Mouse (Mus musculus): ENCODE measurements at regions not wholly inside any gene's neighbourhood (a gene's known extent, or its start where the extent isn't known, plus 50 kb on each side); places are given as distances from the start of the nearest gene placed in this dataset.

GRCm38 (mm10) chr2:73991818-73992217 is 80.7 kb upstream of the Atp5g3 start:
- Histone ChIP-seq H3K4me1 (ENCODE audit: control insufficient read depth, insufficient read depth, low read length) (peaks cover 2% of the 10 kb centered on the region; the same call in 1 of the 2 replicates), H3K27ac (ENCODE audit: insufficient read depth, low read length) (no peak overlapping the region), H3K4me3 (ENCODE audit: insufficient read depth, low read length) (no peak overlapping the region)
- TF ChIP-seq CTCF (IDR thresholded peaks at IDR 0.05; ENCODE audit: extremely low read depth, insufficient read depth, low read length) (no peak), POLR2A (IDR thresholded peaks at IDR 0.05; ENCODE audit: extremely low read depth, insufficient read depth, low read length) (no peak)

- TF ChIP-seq CTCF (IDR thresholded peaks at IDR 0.05; ENCODE audit: extremely low read depth, insufficient read depth, low read length): no peak
- TF ChIP-seq POLR2A (IDR thresholded peaks at IDR 0.05; ENCODE audit: extremely low read depth, insufficient read depth, low read length): no peak
- peaks cover 2% of the 10 kb centered on the region; the same call in 1 of the 2 replicates for H3K4me1 ChIP-seq (ENCODE audit: control insufficient read depth, insufficient read depth, low read length)
- H3K4me3 ChIP-seq (ENCODE audit: insufficient read depth, low read length): no peak overlapping the region
- no peak overlapping the region for H3K27ac ChIP-seq (ENCODE audit: insufficient read depth, low read length)
Measured at GRCm38 (mm10) chr2:73987441-73988105, 76.4 kb upstream of the Atp5g3 start.

DNA sequence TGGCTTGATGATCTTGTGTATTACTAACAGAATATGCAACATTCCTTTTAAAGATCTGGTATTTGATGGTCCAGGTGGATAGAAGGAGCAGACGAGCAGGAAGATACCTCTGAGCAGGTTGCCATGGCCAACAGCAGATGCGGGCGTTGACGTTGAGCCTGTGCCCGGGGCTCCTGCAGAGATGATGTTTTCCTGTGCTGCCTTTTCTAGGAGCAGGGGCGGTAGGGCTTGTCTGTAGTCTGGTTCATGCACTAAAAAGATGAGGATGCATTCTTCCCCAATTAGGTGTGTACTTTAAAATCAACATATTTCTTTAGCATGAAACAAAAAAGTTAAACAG is 74.8 kb upstream of the Atp5g3 start:
- Histone ChIP-seq H3K4me3 (ENCODE audit: insufficient read depth, low read length) (no peak overlapping the region), H3K27ac (ENCODE audit: insufficient read depth, low read length) (no peak overlapping the region), H3K4me1 (ENCODE audit: control insufficient read depth, insufficient read depth, low read length) (peaks cover 2% of the 10 kb centered on the region; the same call in 1 of the 2 replicates)
- TF ChIP-seq POLR2A (IDR thresholded peaks at IDR 0.05; ENCODE audit: extremely low read depth, insufficient read depth, low read length): no peak

GRCm38 (mm10) chr2:73985238-73985910 is 74.2 kb upstream of the Atp5g3 start:
- no peak overlapping the region for H3K27ac ChIP-seq (ENCODE audit: insufficient read depth, low read length)
- peaks cover 2% of the 10 kb centered on the region; the same call in 1 of the 2 replicates for H3K4me1 ChIP-seq (ENCODE audit: control insufficient read depth, insufficient read depth, low read length)
- no peak for TF ChIP-seq CTCF (IDR thresholded peaks at IDR 0.05; ENCODE audit: extremely low read depth, insufficient read depth, low read length)
- TF ChIP-seq POLR2A (IDR thresholded peaks at IDR 0.05; ENCODE audit: extremely low read depth, insufficient read depth, low read length): no peak
- no peak overlapping the region for H3K4me3 ChIP-seq (ENCODE audit: insufficient read depth, low read length)

DNA sequence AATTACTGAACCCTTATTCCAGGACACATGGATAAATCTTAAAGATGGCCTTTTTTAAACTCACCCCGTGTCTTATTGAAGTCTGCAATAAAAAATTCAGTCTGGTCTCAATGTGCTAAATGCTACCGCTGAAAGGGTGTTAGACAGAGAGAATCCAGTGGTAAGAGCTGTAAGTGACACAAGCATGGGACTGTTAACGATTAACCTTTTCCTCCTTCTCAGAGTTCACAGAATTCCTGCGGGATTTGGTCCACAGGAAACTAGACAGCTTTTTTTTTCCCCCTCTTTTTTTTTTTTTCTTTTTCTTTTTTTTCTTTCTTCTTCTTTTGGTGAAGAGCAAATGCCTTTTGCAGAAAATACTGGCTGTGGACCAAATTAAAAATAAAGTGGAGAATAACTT is 72.0 kb upstream of the Atp5g3 start:
- peaks cover 2% of the 10 kb centered on the region; the same call in 1 of the 2 replicates for H3K4me1 ChIP-seq (ENCODE audit: control insufficient read depth, insufficient read depth, low read length)
- no peak overlapping the region for H3K4me3 ChIP-seq (ENCODE audit: insufficient read depth, low read length)
- no peak for TF ChIP-seq POLR2A (IDR thresholded peaks at IDR 0.05; ENCODE audit: extremely low read depth, insufficient read depth, low read length)
- TF ChIP-seq CTCF (IDR thresholded peaks at IDR 0.05; ENCODE audit: extremely low read depth, insufficient read depth, low read length): no peak
- H3K27ac ChIP-seq (ENCODE audit: insufficient read depth, low read length): no peak overlapping the region

DNA sequence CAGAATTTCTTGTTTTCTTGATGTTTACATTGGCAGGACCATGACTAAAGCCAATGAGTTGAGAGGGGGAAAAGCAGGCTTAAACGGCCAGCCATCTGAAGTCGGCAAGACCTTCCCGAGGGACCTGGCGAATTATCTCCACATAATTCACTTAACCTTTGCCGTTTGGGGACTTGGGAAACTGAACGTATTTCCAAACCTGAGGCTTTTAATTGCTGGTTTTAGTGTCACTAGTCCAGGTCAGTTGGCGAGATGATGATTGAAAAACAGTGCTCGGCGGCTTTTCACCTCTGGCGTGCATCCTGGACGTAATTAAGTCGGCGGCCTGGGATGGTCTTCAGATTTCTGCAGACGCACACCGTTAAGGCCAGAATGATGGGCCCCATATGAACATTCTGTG is 66.9 kb upstream of the Atp5g3 start:
- no peak for TF ChIP-seq CTCF (IDR thresholded peaks at IDR 0.05; ENCODE audit: extremely low read depth, insufficient read depth, low read length)
- no peak for TF ChIP-seq POLR2A (IDR thresholded peaks at IDR 0.05; ENCODE audit: extremely low read depth, insufficient read depth, low read length)
- Histone ChIP-seq H3K4me1 (ENCODE audit: control insufficient read depth, insufficient read depth, low read length) (no peaks in the 10 kb centered on the region), H3K4me3 (ENCODE audit: insufficient read depth, low read length) (no peak overlapping the region), H3K27ac (ENCODE audit: insufficient read depth, low read length) (no peak overlapping the region)

- H3K4me3 ChIP-seq (ENCODE audit: insufficient read depth, low read length): no peak overlapping the region
Measured at GRCm38 (mm10) chr2:73973774-73974173, 62.6 kb upstream of the Atp5g3 start.

GRCm38 (mm10) chr2:73967618-73968017 is 56.5 kb upstream of the Atp5g3 start:
- no peaks in the 10 kb centered on the region for H3K4me1 ChIP-seq (ENCODE audit: control insufficient read depth, insufficient read depth, low read length)
- H3K27ac ChIP-seq (ENCODE audit: insufficient read depth, low read length): no peak overlapping the region

More at GRCm38 (mm10) chr2:73973774-73974173, 62.6 kb upstream of the Atp5g3 start:
- Histone ChIP-seq H3K4me1 (ENCODE audit: control insufficient read depth, insufficient read depth, low read length) (no peaks in the 10 kb centered on the region), H3K27ac (ENCODE audit: insufficient read depth, low read length) (no peak overlapping the region)
- TF ChIP-seq POLR2A (IDR thresholded peaks at IDR 0.05; ENCODE audit: extremely low read depth, insufficient read depth, low read length): no peak
- no peak for TF ChIP-seq CTCF (IDR thresholded peaks at IDR 0.05; ENCODE audit: extremely low read depth, insufficient read depth, low read length)

GRCm38 (mm10) chr2:73965595-73965994 is 54.5 kb upstream of the Atp5g3 start:
- TF ChIP-seq POLR2A (IDR thresholded peaks at IDR 0.05; ENCODE audit: extremely low read depth, insufficient read depth, low read length): no peak
- peak; percentile 63 for TF ChIP-seq CTCF (IDR thresholded peaks at IDR 0.05; ENCODE audit: extremely low read depth, insufficient read depth, low read length)
- Histone ChIP-seq H3K27ac (ENCODE audit: insufficient read depth, low read length) (no peak overlapping the region), H3K4me1 (ENCODE audit: control insufficient read depth, insufficient read depth, low read length) (no peaks in the 10 kb centered on the region), H3K4me3 (ENCODE audit: insufficient read depth, low read length) (no peak overlapping the region)

More at GRCm38 (mm10) chr2:73967618-73968017, 56.5 kb upstream of the Atp5g3 start:
- no peak overlapping the region for H3K4me3 ChIP-seq (ENCODE audit: insufficient read depth, low read length)
- no peak for TF ChIP-seq POLR2A (IDR thresholded peaks at IDR 0.05; ENCODE audit: extremely low read depth, insufficient read depth, low read length)
- no peak for TF ChIP-seq CTCF (IDR thresholded peaks at IDR 0.05; ENCODE audit: extremely low read depth, insufficient read depth, low read length)

All from cortical plate, adult 2 months (tissue).